ENCODE assay signal across 1 mouse cellular context in genomic region chr5:114583490-114584175, GRCm38 (mm10).
TF ChIP-seq lines count a peak whose summit lies in the region.

No protein-coding gene starts in this region.

TF ChIP-seq in MEL, 35 proteins besides CTCF, POLR2A, EP300 and RAD21 (continued from another document):
- TF ChIP-seq NELFE (IDR thresholded peaks at IDR 0.05; ENCODE audit: low read depth, low read length) (no peak), MEF2A (IDR thresholded peaks at IDR 0.05; ENCODE audit: extremely low read depth, insufficient replicate concordance, low read depth, low read length, poor library complexity, severe bottlenecking) (no peak), JUND (IDR thresholded peaks at IDR 0.05; ENCODE audit: low read depth, low read length) (no peak)
